Mouse (Mus musculus) megakaryocyte, embryonic 14.5 days (primary cell): ENCODE data around the gene Cers3.

Experiments used
- FLI1 ChIP-seq: IDR thresholded peaks from 2 replicates; pipeline ENCODE4 v1.6.1; 2012; ENCODE audit warnings: low read length, inconsistent platforms, mixed read lengths
- GATA1 ChIP-seq: IDR thresholded peaks from 3 replicates; pipeline ENCODE4 v1.6.1; 2012; ENCODE audit warnings: mixed read lengths, low read length, inconsistent platforms, borderline replicate concordance

DNA sequence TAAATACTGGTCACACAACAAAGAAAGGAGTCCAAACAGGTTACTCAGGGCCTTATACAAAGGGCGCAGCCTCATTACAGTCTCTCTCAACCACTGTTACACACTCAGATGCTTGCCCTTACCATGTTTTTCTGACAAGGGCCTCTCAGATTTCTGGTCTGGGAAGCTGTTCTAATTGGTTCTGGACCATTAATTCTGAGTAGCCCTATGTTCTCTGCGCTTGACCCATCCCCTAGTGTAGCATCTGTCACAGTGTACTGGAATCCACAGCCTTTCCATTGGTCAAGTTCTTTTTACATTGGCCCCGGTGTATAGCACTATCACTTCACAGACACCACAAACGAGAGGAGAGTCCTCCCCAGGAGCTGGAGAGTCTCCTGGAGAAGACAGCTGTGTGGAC lies 18.8 kb upstream of the Cers3 start:
- no peak for TF ChIP-seq GATA1
- TF ChIP-seq FLI1: no peak
